Mouse (Mus musculus): ENCODE results near the gene Usp16. TPM values are rescaled to one million over a fixed set of nuclear protein-coding genes. Genes with fewer than 3 reads are reported as not detected.

The Usp16 gene
- 19.0 and 24.3 TPM in 2 replicates for polyA plus RNA-seq (2012)

DNA sequence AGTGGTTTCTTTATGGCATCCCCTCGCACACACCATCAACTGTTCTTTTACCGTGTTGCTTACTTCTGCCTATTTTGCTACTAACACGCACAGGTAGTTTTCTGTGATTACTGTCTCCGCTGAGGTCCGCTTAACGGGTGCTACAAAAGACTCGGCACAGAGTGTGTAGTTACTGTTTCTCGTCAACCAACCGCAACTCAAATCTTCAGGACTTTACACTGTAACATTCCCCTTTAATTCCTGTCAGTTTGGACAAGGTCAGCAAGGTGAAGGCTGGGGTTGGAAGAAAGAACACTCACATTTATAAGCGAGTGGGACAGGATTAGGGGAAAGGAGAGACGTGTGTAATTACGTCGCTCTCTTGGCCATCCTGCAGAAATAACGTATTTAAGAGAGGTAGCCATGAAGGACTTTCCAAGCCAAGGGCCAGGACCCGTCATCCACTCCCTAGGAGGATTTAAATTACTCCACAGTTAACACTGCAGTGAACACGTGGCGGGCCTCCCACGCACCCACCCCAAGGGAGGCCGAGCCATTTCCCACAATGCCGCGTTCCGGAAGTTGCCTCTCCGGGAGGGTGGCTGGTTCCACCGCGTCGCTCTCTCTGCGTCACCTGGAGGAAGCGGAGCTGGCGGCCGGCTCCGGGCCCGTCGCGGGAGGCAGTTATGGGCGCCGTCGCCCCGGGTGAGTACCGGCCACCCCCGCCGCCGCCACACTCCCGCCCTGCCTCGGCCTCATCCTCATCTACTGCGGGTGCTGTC, at the start of gene Usp16:
Gene Usp16 (plus strand): TSS at position 285 of the 761 bp plus-strand sequence.
- no peak for TF ChIP-seq GATA1 (IDR thresholded peaks at IDR 0.05; ENCODE audit: low read length)

DNA sequence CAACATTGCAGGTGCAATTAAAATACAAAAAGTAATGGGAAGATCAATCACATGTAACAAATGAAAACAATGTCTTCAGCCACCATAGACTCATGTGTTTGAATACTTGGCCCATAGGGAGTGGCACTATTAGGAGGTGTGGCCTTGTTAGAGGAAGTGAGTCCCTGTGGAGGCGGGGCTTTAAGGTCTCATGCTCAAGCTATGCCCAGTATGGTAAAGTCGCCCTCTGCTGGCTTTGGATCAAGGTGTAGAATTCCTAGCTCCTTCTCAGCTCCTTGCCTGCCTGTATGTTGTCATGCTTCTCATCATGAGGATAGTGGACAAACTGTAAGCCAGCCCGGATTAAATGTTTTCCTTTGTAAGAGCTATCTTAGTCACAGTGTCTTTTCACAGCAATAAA, 49.5 kb upstream of the Usp16 start:
- no peak for TF ChIP-seq GATA1 (IDR thresholded peaks at IDR 0.05; ENCODE audit: low read length)

DNA sequence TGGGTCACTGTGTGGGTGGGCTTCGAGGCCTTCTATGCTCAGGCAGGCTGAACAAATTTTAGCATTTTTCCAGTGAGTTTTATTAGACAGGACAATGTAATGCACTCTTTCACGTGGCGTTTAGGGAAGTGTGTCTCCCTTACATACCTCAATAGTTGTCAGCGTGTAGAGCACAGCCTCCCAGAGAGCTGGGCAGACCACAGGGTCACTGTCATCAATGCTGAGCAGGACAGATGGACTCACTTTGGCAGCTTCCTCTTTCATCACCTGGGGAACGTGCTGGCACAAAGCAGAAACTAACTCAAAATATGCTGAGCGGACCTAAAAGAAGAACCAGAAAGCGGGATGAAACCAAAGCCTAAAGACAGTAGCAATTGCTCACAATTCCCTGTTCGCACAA, 33.8 kb upstream of the Usp16 start:
- TF ChIP-seq GATA1 (IDR thresholded peaks at IDR 0.05; ENCODE audit: low read length) = no peak

DNA sequence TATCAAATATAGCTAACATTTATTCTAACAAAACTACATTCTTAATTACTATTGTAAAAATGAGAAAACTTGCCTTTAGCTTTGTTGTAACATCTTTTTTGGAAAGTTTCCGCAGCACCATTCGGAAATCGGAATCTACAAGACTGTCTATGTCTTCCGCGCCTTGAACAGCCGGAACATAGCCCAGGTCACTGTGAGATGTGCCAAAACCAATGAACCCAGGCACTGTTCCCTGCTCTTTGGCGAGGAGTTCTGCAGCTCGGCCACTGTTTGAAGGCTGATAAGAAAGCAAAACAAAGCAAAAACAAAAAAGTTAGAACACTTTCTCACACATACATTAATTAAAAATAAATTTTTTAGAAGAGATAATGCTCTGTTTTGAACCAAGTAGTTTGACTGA, 27.0 kb upstream of the Usp16 start:
- TF ChIP-seq GATA1 (IDR thresholded peaks at IDR 0.05; ENCODE audit: low read length) = no peak

DNA sequence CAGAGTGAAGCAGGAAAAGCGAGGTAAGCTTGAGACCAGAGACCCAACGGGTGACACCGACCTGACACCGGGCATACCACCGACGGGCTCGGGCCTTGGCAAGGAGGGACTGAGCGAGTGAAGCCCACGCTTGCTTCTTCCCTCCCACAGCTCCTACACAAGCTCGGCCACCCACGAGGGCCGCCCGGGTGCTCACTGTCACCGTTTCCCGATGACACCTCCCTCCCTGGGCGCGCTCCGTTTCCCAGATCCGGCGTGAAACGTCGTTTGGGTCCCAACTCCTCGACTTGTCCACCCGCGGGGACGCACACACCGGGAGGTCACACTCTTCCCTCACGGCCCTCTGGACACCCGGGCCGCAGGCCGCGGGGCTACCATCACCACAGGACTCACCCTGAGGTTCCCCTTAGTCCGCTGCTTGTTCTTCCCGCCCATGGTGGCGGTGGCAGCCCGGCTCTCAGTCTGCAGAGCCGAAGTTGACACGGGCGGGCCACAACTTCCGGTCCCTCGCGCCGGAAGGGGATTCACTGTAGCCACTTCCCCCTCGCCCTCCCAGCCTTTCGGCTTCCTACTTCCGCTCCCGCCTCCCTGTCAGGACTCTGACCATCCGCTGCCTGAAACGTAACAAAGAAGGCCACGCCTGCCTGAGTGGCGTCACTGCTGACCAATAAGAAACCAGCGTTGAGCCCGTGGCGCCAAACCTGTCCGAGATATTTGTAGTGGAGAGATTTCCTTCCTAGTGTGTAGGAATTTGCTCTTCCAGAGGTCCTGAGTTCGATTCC, 22.3 kb upstream of the Usp16 start, which contains the start of gene Ltn1:
Gene Ltn1 (minus strand): TSS at position 580 of the 782 bp plus-strand sequence.
- no peak for TF ChIP-seq GATA1 (IDR thresholded peaks at IDR 0.05; ENCODE audit: low read length)

DNA sequence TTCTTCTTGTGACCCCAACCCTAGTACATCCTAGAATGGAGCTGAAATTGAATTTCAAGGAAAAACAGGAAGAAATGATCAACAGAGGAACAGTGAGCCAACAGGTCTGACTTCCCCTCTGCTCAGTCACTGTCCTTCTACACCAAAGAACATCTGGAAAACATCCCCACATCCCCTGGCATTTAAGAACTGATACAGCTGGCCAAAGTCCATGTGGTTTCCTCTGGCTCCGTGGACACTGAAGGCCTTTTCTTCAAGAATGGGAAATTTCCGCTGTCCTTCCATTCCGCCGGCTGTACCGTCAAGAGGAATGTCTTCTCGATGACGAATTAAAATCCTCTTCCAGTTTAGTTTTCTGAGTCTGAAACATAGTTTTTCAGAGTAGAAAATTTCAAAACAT, 20.2 kb upstream of the Usp16 start:
- no peak for TF ChIP-seq GATA1 (IDR thresholded peaks at IDR 0.05; ENCODE audit: low read length)

DNA sequence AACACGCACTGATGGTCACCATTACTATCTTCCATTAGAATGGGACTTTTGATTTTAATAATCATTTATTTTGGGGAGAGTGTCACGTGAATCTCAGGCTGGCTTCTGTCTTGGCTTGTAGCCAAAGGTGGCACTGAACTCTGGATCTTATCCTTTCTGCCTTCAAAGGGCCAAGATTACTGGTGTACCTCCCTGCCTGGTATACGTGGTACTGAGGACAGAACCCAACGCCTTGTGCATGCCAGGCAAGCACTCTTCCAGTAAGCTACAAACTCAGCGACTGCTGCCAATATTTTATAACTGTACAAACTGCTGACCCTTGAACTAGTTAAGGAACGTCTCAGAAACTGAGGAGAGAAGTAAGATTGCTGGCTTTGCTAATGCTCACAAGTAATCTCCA, 19.6 kb upstream of the Usp16 start:
- TF ChIP-seq GATA1 (IDR thresholded peaks at IDR 0.05; ENCODE audit: low read length) = no peak

DNA sequence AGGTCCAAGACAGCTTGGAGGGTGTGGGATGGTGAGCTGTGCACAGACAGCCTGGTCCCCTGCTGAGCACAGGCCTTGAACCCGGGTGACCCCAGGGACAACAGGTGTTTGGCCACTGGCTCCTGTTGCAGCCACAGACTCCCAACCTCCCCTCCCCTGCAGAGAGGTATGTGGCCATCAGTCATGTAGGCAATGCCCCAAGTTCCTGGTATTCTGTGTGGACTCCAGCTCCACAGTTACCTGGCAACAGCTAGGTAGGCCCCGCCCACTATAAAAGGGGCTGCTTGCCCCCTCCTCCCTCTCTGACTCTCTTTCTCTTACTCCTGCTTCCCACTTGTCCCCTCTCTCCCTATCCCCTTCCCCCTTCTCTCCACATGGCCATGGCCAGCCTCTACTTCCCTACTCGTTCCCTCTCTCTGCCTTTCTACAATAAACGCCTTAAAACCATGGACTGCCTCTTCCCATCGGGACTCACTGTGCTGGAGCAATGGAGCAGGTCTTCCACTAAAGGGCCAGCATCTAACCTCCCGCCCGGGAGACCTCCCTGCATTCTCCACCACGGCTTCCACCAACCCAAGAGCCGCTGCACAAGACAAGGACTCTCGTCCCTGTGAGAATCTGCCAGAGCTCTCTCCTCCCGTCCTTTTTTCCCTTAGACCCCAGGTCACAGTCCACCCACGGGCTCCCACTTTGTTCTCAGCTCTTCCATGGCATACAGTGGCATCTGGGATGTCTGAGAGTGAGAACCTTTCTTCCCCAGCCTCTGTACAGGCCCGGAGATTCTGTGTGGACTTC, 18.9 kb upstream of the Usp16 start:
- no peak for TF ChIP-seq GATA1 (IDR thresholded peaks at IDR 0.05; ENCODE audit: low read length)

DNA sequence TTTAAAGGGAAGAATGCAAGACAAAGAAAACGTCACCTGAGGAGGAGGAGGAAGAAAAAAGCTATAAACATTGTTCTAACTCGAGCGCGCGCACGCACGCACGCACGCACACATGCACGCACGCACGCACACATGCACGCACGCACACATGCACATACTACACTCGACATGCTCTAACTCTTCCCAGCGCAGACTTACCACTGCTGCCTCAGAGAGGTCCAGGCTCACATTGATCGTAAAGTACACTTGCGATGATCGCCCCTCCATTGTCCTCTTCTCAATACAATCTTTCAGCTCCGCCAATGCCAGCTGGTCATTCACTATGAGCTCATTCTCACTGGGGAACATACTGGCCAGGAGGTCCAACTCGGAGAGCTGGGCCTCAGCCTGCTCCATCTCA, 17.4 kb upstream of the Usp16 start:
- no peak for TF ChIP-seq GATA1 (IDR thresholded peaks at IDR 0.05; ENCODE audit: low read length)

DNA sequence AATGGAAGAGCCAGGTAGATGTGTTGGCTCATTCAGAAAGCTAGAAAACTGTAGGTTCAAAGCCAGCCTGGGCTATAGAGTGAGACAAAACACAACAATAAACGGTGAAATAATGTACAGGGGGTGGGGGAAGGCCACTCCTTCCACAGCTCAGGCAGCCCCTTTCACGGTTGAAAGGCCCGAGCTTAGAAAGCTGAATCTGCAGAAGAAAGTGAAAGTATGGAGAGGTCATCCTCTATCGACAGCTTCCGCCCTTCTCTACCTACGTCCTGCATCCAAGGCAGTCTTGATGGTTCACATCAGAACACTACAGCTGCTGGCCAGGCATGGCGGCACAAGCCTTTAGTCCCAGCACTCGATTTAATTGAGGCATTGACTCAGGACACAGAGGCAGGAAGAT, 15.8 kb upstream of the Usp16 start:
- TF ChIP-seq GATA1 (IDR thresholded peaks at IDR 0.05; ENCODE audit: low read length) = no peak

DNA sequence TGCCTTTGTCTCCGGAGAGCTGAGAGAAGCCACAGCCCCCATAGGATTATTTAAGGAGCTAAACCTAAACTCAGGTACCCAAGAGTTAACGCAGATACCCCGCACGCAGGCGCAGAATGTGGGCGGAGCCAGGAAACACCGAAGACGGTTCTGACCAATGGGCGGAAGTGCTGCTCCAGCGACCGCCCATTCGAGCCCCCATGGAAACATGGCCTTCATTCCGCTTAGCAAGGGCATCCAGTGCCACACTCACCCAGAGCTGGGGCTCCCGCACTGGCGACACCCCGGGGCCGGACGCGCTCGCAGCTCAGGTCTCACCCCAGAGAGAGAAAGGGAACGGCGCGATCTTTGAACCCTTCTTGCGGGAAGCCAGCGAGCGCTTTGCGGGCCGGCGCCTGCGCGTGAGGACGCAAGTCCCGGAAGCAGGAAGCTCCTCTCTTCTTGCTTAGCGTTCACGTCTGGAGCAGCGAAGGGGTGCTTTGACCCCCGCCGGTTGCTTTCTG, 14.3 kb upstream of the Usp16 start, which contains the start of gene Rwdd2b:
Gene Rwdd2b (minus strand): TSS at position 390 of the 503 bp plus-strand sequence.
- no peak for TF ChIP-seq GATA1 (IDR thresholded peaks at IDR 0.05; ENCODE audit: low read length)

DNA sequence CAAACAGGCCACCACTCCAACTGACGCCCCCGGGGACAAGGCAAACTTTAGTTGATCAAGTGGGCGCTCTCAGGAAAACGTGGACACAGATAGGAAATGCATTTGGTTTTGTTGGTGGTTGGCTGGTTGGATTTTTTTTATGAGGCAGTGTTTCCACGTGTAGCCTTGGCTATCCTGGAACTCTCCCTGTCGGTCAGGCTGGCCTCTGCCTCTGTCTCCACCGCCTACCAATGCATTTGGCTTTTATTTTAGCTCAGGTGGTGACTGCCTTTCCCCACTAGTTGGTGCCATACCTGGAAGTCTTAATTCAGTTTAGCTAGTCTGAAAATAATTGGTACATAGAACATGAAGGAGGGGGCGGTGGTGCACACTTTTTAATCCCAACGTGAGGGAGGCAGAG, 13.4 kb upstream of the Usp16 start:
- TF ChIP-seq GATA1 (IDR thresholded peaks at IDR 0.05; ENCODE audit: low read length) = no peak

DNA sequence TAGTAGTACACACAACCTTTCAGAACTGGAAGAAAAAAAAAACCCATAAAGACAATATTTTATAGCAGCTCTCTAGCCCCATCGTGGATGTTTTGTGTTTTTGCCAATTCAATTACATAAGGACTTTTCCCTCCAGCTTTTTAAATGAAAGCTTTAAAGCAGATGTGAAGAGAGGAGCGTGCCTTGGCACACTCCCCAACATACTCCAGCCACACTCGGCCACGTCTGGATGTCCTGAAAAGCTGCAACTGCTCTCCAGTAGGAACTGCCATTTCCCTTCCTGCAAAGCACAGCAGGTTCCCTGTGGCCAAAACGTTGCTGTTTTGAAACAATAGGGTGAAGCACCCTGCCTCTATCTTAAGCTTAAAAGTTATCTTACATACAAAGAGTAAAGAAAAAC, 12.2 kb upstream of the Usp16 start:
- TF ChIP-seq GATA1 (IDR thresholded peaks at IDR 0.05; ENCODE audit: low read length) = no peak

DNA sequence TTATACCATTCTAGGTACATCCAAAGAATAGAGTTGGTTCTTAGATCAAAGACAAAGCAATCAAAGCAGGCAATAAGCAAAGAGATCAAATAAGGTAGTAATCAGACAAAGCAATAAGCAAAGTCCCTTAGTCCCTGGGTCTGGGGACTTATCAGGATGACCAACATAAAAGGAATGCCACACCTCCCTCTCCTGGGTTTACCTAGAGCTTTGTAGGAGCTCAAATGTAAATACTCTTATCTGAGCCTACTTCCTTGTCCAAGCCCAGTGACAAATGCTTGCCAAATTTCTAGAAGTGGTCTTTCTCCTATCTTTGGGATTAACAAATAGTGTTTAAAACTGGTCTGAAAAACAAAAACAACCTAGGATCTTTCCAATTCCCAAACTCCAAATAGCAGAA, 11.3 kb upstream of the Usp16 start:
- no peak for TF ChIP-seq GATA1 (IDR thresholded peaks at IDR 0.05; ENCODE audit: low read length)

DNA sequence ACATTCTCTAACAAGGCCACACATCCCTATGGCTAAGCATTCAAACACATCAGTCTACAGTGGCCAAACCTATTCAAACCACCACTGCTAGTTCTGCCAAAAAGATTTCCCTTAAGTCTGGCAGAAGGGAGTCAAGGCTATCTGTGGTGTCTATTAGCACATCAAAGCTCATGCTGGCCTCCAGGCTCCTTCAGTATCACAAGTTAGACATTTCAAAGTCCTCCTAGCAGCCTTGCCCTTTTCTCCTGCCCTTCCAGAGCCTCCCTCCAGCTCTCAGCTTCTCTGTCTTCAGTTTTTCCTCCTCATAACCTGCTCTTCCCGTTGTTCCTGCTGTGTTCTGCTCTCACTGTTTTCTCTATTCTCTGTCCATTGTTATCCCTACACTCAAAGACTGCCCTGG, 10.4 kb upstream of the Usp16 start:
- no peak for TF ChIP-seq GATA1 (IDR thresholded peaks at IDR 0.05; ENCODE audit: low read length)

DNA sequence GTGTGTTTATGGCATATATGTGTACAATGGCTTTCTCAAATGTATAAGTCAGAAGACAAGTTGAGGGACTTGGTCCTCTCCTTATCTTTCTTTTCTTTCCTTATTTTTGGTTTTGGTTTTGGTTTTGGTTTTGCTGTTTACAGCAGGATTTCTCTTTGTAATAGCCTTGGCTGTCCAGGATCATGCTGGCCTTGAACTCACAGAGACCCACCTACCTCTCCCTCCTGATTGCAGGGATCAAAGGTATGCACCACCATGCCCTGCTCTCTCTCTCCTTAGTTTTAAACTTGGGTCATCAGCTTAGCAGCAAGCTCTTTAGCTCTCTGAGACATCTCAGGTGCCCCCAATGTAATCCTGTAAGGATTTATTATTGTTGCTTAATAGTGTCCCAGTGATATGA, 9.4 kb upstream of the Usp16 start:
- TF ChIP-seq GATA1 (IDR thresholded peaks at IDR 0.05; ENCODE audit: low read length) = no peak
